Mouse (Mus musculus): Measurements from ENCODE around the gene Chmp5. TPM values are rescaled to one million over a fixed set of nuclear protein-coding genes. Genes with fewer than 3 reads are reported as not detected.

The Chmp5 gene
- polyA plus RNA-seq, 1 experiment from 2014 or later = 112 TPM

- peaks cover 12% of the 10 kb centered on the region for H3K4me1 ChIP-seq
- H3K4me3 ChIP-seq (replicated peaks) = no peak overlapping the region
- H3K27ac ChIP-seq (replicated peaks) = no peak overlapping the region
- H3K9me3 ChIP-seq (replicated peaks) = no peaks in the 10 kb centered on the region
- 91% methylated on average over 10 of the region's 10 CpGs for WGBS
- H3K9ac ChIP-seq = no peak overlapping the region
- H3K27me3 ChIP-seq = no peaks in the 10 kb centered on the region
- no peak overlapping the region for H3K4me2 ChIP-seq (replicated peaks)
- ATAC-seq (ENCODE audit: insufficient number of reproducible peaks, low FRiP score, low TSS enrichment, low read depth) = no peak
- peaks cover 57% of the 10 kb centered on the region for H3K36me3 ChIP-seq
These were observed 28.4 kb downstream of the Chmp5 start for GRCm38 (mm10) chr4:40976651-40977050.

GRCm38 (mm10) chr4:40979430-40979829, 31.2 kb downstream of the Chmp5 start:
- Histone ChIP-seq H3K9ac (no peak overlapping the region), H3K4me1 (no peaks in the 10 kb centered on the region), H3K27me3 (no peaks in the 10 kb centered on the region), H3K4me3 (replicated peaks) (no peak overlapping the region), H3K9me3 (replicated peaks) (no peaks in the 10 kb centered on the region), H3K27ac (replicated peaks) (no peak overlapping the region), H3K4me2 (replicated peaks) (no peak overlapping the region), H3K36me3 (peaks cover 70% of the 10 kb centered on the region)
- ATAC-seq (ENCODE audit: insufficient number of reproducible peaks, low FRiP score, low TSS enrichment, low read depth) = no peak
- WGBS = 89% methylated on average over 1 of the region's 1 CpGs

GRCm38 (mm10) chr4:40982486-40982885, 34.3 kb downstream of the Chmp5 start:
- H3K27me3 ChIP-seq = no peaks in the 10 kb centered on the region
- no peak overlapping the region for H3K9ac ChIP-seq
- no peak overlapping the region for H3K4me3 ChIP-seq (replicated peaks)
- H3K27ac ChIP-seq (replicated peaks) = no peak overlapping the region
- WGBS = 62% methylated on average over 3 of the region's 3 CpGs
- H3K9me3 ChIP-seq (replicated peaks) = no peaks in the 10 kb centered on the region
- H3K4me1 ChIP-seq = no peaks in the 10 kb centered on the region
- peaks cover 83% of the 10 kb centered on the region for H3K36me3 ChIP-seq
- ATAC-seq (ENCODE audit: insufficient number of reproducible peaks, low FRiP score, low TSS enrichment, low read depth) = no peak
- H3K4me2 ChIP-seq (replicated peaks) = no peak overlapping the region

GRCm38 (mm10) chr4:40983686-40984085, 35.5 kb downstream of the Chmp5 start:
- Histone ChIP-seq H3K4me1 (no peaks in the 10 kb centered on the region), H3K9me3 (replicated peaks) (no peaks in the 10 kb centered on the region), H3K36me3 (peaks cover 82% of the 10 kb centered on the region), H3K4me2 (replicated peaks) (no peak overlapping the region), H3K9ac (no peak overlapping the region), H3K4me3 (replicated peaks) (no peak overlapping the region), H3K27me3 (no peaks in the 10 kb centered on the region), H3K27ac (replicated peaks) (no peak overlapping the region)
- ATAC-seq (ENCODE audit: insufficient number of reproducible peaks, low FRiP score, low TSS enrichment, low read depth) = no peak
- WGBS = 93% methylated on average over 1 of the region's 1 CpGs

DNA sequence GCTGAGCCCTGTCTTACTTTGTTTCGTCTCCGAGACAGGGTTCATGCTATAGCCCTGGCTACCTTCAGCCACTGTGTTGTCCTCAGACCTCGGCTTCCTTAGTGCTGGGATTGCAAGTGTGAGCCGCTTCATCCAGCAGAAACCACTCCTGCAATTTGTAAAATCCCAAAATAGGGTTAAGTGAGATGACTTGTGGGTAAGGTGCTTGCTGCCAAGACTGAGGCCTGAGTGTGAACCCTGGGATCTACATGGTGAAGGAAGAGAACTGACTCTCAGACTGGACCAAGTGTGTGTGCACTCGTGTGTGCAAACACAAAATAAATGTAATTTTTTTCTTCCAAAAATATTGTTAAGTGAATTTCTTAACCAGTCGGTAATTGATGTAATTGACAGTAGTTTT, 41.4 kb downstream of the Chmp5 start:
- Histone ChIP-seq H3K27me3 (no peaks in the 10 kb centered on the region), H3K9me3 (replicated peaks) (no peaks in the 10 kb centered on the region), H3K27ac (replicated peaks) (no peak overlapping the region), H3K4me3 (replicated peaks) (no peak overlapping the region), H3K36me3 (peaks cover 88% of the 10 kb centered on the region), H3K4me1 (no peaks in the 10 kb centered on the region), H3K4me2 (replicated peaks) (no peak overlapping the region), H3K9ac (no peak overlapping the region)
- ATAC-seq (ENCODE audit: insufficient number of reproducible peaks, low FRiP score, low TSS enrichment, low read depth) = no peak
- 89% methylated on average over 6 of the region's 6 CpGs for WGBS

GRCm38 (mm10) chr4:40996302-40996701, 48.1 kb downstream of the Chmp5 start:
- no peak for ATAC-seq (ENCODE audit: insufficient number of reproducible peaks, low FRiP score, low TSS enrichment, low read depth)
- Histone ChIP-seq H3K36me3 (peaks cover 92% of the 10 kb centered on the region), H3K4me2 (replicated peaks) (no peak overlapping the region), H3K4me3 (replicated peaks) (no peak overlapping the region), H3K4me1 (no peaks in the 10 kb centered on the region), H3K27ac (replicated peaks) (no peak overlapping the region), H3K9me3 (replicated peaks) (no peaks in the 10 kb centered on the region), H3K27me3 (no peaks in the 10 kb centered on the region), H3K9ac (no peak overlapping the region)
- WGBS = 93% methylated on average over 6 of the region's 6 CpGs

DNA sequence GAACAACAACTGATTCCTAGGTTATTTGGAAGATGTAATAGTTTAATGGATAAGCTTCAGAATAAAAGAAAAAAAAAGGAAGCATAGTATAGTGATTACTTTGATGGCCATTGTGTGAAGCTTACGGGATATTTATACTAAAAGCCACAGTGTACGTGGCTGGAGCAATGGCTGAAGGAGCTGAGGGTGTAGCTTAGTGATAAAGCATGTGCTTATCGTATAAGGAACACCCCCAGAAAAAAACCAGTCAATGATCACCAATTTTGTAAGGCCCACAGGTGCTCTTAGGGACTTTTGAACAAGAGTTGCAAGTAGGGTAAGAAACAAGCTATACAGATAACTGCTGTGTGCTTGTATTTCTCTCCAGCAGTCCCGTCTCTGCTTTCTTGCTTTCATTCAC, 49.7 kb downstream of the Chmp5 start:
- 90% methylated on average over 4 of the region's 4 CpGs for WGBS
- H3K4me1 ChIP-seq = no peaks in the 10 kb centered on the region
- no peak overlapping the region for H3K9ac ChIP-seq
- H3K9me3 ChIP-seq (replicated peaks) = no peaks in the 10 kb centered on the region
- H3K27me3 ChIP-seq = no peaks in the 10 kb centered on the region
- peaks cover 92% of the 10 kb centered on the region for H3K36me3 ChIP-seq
- no peak for ATAC-seq (ENCODE audit: insufficient number of reproducible peaks, low FRiP score, low TSS enrichment, low read depth)
- no peak overlapping the region for H3K4me3 ChIP-seq (replicated peaks)
- H3K27ac ChIP-seq (replicated peaks) = no peak overlapping the region
- no peak overlapping the region for H3K4me2 ChIP-seq (replicated peaks)

- Histone ChIP-seq H3K27ac (replicated peaks) (no peak overlapping the region), H3K9ac (no peak overlapping the region), H3K27me3 (no peaks in the 10 kb centered on the region), H3K4me1 (no peaks in the 10 kb centered on the region), H3K36me3 (peaks cover 93% of the 10 kb centered on the region), H3K4me3 (replicated peaks) (no peak overlapping the region), H3K4me2 (replicated peaks) (no peak overlapping the region), H3K9me3 (replicated peaks) (no peaks in the 10 kb centered on the region)
- ATAC-seq (ENCODE audit: insufficient number of reproducible peaks, low FRiP score, low TSS enrichment, low read depth) = no peak
- WGBS = 86% methylated on average over 1 of the region's 1 CpGs
These were observed 52.1 kb downstream of the Chmp5 start for GRCm38 (mm10) chr4:41000271-41000670.

- ATAC-seq (ENCODE audit: insufficient number of reproducible peaks, low FRiP score, low TSS enrichment, low read depth) = no peak
- Histone ChIP-seq H3K27ac (replicated peaks) (no peak overlapping the region), H3K36me3 (peaks cover 88% of the 10 kb centered on the region), H3K9ac (no peak overlapping the region), H3K4me2 (replicated peaks) (no peak overlapping the region), H3K27me3 (no peaks in the 10 kb centered on the region), H3K9me3 (replicated peaks) (no peaks in the 10 kb centered on the region), H3K4me1 (no peaks in the 10 kb centered on the region), H3K4me3 (replicated peaks) (no peak overlapping the region)
- WGBS = 86% methylated on average over 9 of the region's 9 CpGs
These were observed 52.8 kb downstream of the Chmp5 start for GRCm38 (mm10) chr4:41000842-41001639.

DNA sequence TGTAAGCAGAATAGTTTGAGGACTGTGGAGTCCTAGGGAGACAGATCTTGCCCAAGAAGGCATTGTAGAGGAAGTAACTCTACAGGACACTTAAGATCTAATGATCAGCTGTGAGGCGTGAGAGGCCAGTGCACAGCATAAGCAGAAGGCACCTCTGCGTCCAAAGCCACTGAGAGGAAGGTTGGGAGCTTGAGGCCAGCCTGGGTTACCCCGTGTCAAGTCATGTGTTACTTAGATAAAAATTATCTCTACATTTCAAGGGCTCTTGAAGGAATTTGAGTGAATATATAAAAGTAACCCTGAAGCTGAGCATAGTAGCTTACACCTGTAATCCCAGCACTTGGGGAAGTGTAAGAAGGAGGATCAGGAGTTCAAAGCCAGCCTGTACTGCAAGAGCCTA, 65.1 kb downstream of the Chmp5 start:
- no peak for ATAC-seq (ENCODE audit: insufficient number of reproducible peaks, low FRiP score, low TSS enrichment, low read depth)
- no peaks in the 10 kb centered on the region for H3K9me3 ChIP-seq (replicated peaks)
- H3K4me1 ChIP-seq = no peaks in the 10 kb centered on the region
- WGBS = 93% methylated on average over 3 of the region's 3 CpGs
- H3K36me3 ChIP-seq = peaks cover 84% of the 10 kb centered on the region
- no peak overlapping the region for H3K27ac ChIP-seq (replicated peaks)
- no peak overlapping the region for H3K9ac ChIP-seq
- no peaks in the 10 kb centered on the region for H3K27me3 ChIP-seq
- H3K4me3 ChIP-seq (replicated peaks) = no peak overlapping the region
- no peak overlapping the region for H3K4me2 ChIP-seq (replicated peaks)

All from embryonic facial prominence, embryonic 15.5 days (tissue).